Mouse (Mus musculus): ENCODE data around the gene Otos. TPM values are rescaled to one million over a fixed set of nuclear protein-coding genes. Genes with fewer than 3 reads are reported as not detected.

Otos gene
- polyA plus RNA-seq (2015; fragmentation: Nextera tagmentation; extraction: Ambion mirVana): 0.11 and 0.34 TPM in 2 replicates

- no peaks in the 10 kb centered on the region for H3K36me3 ChIP-seq
- peak; percentile 31; the same call in 1 of the 2 replicates for ATAC-seq
- no peak within 1 kb of the TSS for H3K9ac ChIP-seq (replicated peaks)
- no peak within 1 kb of the TSS for H3K27ac ChIP-seq
- H3K27me3 ChIP-seq: peaks cover 7% of the 10 kb centered on the region; the same call in 1 of the 2 replicates
- no peaks in the 10 kb centered on the region for H3K9me3 ChIP-seq
- H3K4me3 ChIP-seq (replicated peaks): no peak within 1 kb of the TSS
- peaks cover 4% of the 10 kb centered on the region for H3K4me1 ChIP-seq (replicated peaks)
- 29% methylated on average over 8 of the region's 8 CpGs for WGBS
- no peak within 1 kb of the TSS for H3K4me2 ChIP-seq (replicated peaks)
Observed at GRCm38 (mm10) chr1:92648673-92649072, at the start of gene Otos. Otos (minus strand) TSS chr1:92648841.

GRCm38 (mm10) chr1:92696848-92697247 lies 48.2 kb upstream of the Otos start:
- no peak overlapping the region for H3K9ac ChIP-seq (replicated peaks)
- H3K27me3 ChIP-seq: no peaks in the 10 kb centered on the region
- no peaks in the 10 kb centered on the region for H3K36me3 ChIP-seq
- 31% methylated on average over 4 of the region's 4 CpGs for WGBS
- no peaks in the 10 kb centered on the region for H3K9me3 ChIP-seq
- H3K4me3 ChIP-seq (replicated peaks): no peak overlapping the region
- H3K27ac ChIP-seq: no peak overlapping the region
- peak; percentile 56 for ATAC-seq
- H3K4me1 ChIP-seq (replicated peaks): peaks cover 17% of the 10 kb centered on the region
- no peak overlapping the region for H3K4me2 ChIP-seq (replicated peaks)

GRCm38 (mm10) chr1:92695751-92696150 lies 47.1 kb upstream of the Otos start:
- H3K4me3 ChIP-seq (replicated peaks): no peak overlapping the region
- no peaks in the 10 kb centered on the region for H3K36me3 ChIP-seq
- no peak for ATAC-seq
- H3K4me2 ChIP-seq (replicated peaks): no peak overlapping the region
- no peaks in the 10 kb centered on the region for H3K27me3 ChIP-seq
- WGBS: 91% methylated on average over 5 of the region's 5 CpGs
- peaks cover 17% of the 10 kb centered on the region for H3K4me1 ChIP-seq (replicated peaks)
- H3K27ac ChIP-seq: no peak overlapping the region
- H3K9ac ChIP-seq (replicated peaks): no peak overlapping the region
- no peaks in the 10 kb centered on the region for H3K9me3 ChIP-seq

- Histone ChIP-seq H3K9me3 (no peaks in the 10 kb centered on the region), H3K4me2 (replicated peaks) (no peak overlapping the region), H3K27ac (no peak overlapping the region), H3K9ac (replicated peaks) (no peak overlapping the region), H3K36me3 (no peaks in the 10 kb centered on the region), H3K4me3 (replicated peaks) (no peak overlapping the region), H3K27me3 (no peaks in the 10 kb centered on the region), H3K4me1 (replicated peaks) (no peaks in the 10 kb centered on the region)
- no peak for ATAC-seq
- 86% methylated on average over 3 of the region's 3 CpGs for WGBS
Observed at GRCm38 (mm10) chr1:92691166-92691844, 42.7 kb upstream of the Otos start.

- WGBS: 53% methylated on average over 8 of the region's 8 CpGs
- H3K9ac ChIP-seq (replicated peaks): no peak overlapping the region
- H3K27me3 ChIP-seq: no peaks in the 10 kb centered on the region
- H3K9me3 ChIP-seq: no peaks in the 10 kb centered on the region
- no peaks in the 10 kb centered on the region for H3K36me3 ChIP-seq
- no peaks in the 10 kb centered on the region for H3K4me1 ChIP-seq (replicated peaks)
- H3K4me2 ChIP-seq (replicated peaks): no peak overlapping the region
- no peak for ATAC-seq
- no peak overlapping the region for H3K27ac ChIP-seq
- no peak overlapping the region for H3K4me3 ChIP-seq (replicated peaks)
Observed at GRCm38 (mm10) chr1:92686994-92687393, 38.4 kb upstream of the Otos start.

GRCm38 (mm10) chr1:92683151-92683550 lies 34.5 kb upstream of the Otos start:
- WGBS: 94% methylated on average over 8 of the region's 8 CpGs
- no peak for ATAC-seq
- no peak overlapping the region for H3K9ac ChIP-seq (replicated peaks)
- H3K4me2 ChIP-seq (replicated peaks): no peak overlapping the region
- no peaks in the 10 kb centered on the region for H3K27me3 ChIP-seq
- H3K36me3 ChIP-seq: no peaks in the 10 kb centered on the region
- no peak overlapping the region for H3K4me3 ChIP-seq (replicated peaks)
- peaks cover 14% of the 10 kb centered on the region for H3K4me1 ChIP-seq (replicated peaks)
- H3K27ac ChIP-seq: no peak overlapping the region
- no peaks in the 10 kb centered on the region for H3K9me3 ChIP-seq

GRCm38 (mm10) chr1:92680668-92681603 lies 32.3 kb upstream of the Otos start:
- Histone ChIP-seq H3K27ac (peak overlapping the region; percentile 2; the same call in 1 of the 2 replicates), H3K9me3 (no peaks in the 10 kb centered on the region), H3K4me1 (replicated peaks) (peaks cover 14% of the 10 kb centered on the region), H3K4me2 (replicated peaks) (peak overlapping the region; percentile 17; the same call in 1 of the 2 replicates), H3K27me3 (no peaks in the 10 kb centered on the region), H3K36me3 (no peaks in the 10 kb centered on the region), H3K9ac (replicated peaks) (no peak overlapping the region), H3K4me3 (replicated peaks) (no peak overlapping the region)
- ATAC-seq: peak; percentile 76
- 17% methylated on average over 16 of the region's 16 CpGs for whole genome bisulfite sequencing

GRCm38 (mm10) chr1:92678757-92679156 lies 30.1 kb upstream of the Otos start:
- no peak overlapping the region for H3K9ac ChIP-seq (replicated peaks)
- H3K36me3 ChIP-seq: no peaks in the 10 kb centered on the region
- H3K4me1 ChIP-seq (replicated peaks): peaks cover 14% of the 10 kb centered on the region
- H3K27me3 ChIP-seq: no peaks in the 10 kb centered on the region; the same call in 1 of the 2 replicates
- no peak overlapping the region for H3K4me3 ChIP-seq (replicated peaks)
- H3K4me2 ChIP-seq (replicated peaks): no peak overlapping the region
- WGBS: 96% methylated on average over 5 of the region's 5 CpGs
- no peak overlapping the region for H3K27ac ChIP-seq
- no peaks in the 10 kb centered on the region for H3K9me3 ChIP-seq
- ATAC-seq: no peak

- Histone ChIP-seq H3K4me3 (replicated peaks) (no peak overlapping the region), H3K4me2 (replicated peaks) (no peak overlapping the region), H3K36me3 (no peaks in the 10 kb centered on the region), H3K27ac (no peak overlapping the region), H3K9me3 (no peaks in the 10 kb centered on the region), H3K27me3 (no peaks in the 10 kb centered on the region; the same call in 1 of the 2 replicates), H3K4me1 (replicated peaks) (peaks cover 14% of the 10 kb centered on the region), H3K9ac (replicated peaks) (no peak overlapping the region)
- no peak for ATAC-seq
- 95% methylated on average over 3 of the region's 3 CpGs for WGBS
Observed at GRCm38 (mm10) chr1:92676676-92676975, 28.0 kb upstream of the Otos start.

- H3K9ac ChIP-seq (replicated peaks): no peak overlapping the region
- no peaks in the 10 kb centered on the region for H3K9me3 ChIP-seq
- peaks cover 12% of the 10 kb centered on the region for H3K4me1 ChIP-seq (replicated peaks)
- H3K4me2 ChIP-seq (replicated peaks): no peak overlapping the region
- H3K27me3 ChIP-seq: no peaks in the 10 kb centered on the region; the same call in 1 of the 2 replicates
- no peak for ATAC-seq
- no peak overlapping the region for H3K27ac ChIP-seq
- H3K36me3 ChIP-seq: no peaks in the 10 kb centered on the region
- H3K4me3 ChIP-seq (replicated peaks): no peak overlapping the region
- WGBS: 86% methylated on average over 10 of the region's 10 CpGs
Observed at GRCm38 (mm10) chr1:92675932-92676675, 27.5 kb upstream of the Otos start.

- Histone ChIP-seq H3K27me3 (no peaks in the 10 kb centered on the region; the same call in 1 of the 2 replicates), H3K9ac (replicated peaks) (no peak overlapping the region), H3K36me3 (no peaks in the 10 kb centered on the region), H3K4me2 (replicated peaks) (no peak overlapping the region), H3K4me3 (replicated peaks) (no peak overlapping the region), H3K4me1 (replicated peaks) (no peaks in the 10 kb centered on the region), H3K27ac (no peak overlapping the region), H3K9me3 (no peaks in the 10 kb centered on the region)
- no peak for ATAC-seq
- 90% methylated on average over 5 of the region's 5 CpGs for WGBS
Observed at GRCm38 (mm10) chr1:92673258-92673782, 24.7 kb upstream of the Otos start.
